Mouse (Mus musculus): ENCODE measurements around the gene Rab6b.

GRCm38 (mm10) chr9:103071541-103072203 lies 39.9 kb upstream of the Rab6b start:
- TF ChIP-seq POLR2A (IDR thresholded peaks at IDR 0.05; ENCODE audit: borderline replicate concordance, extremely low read depth, low read depth, low read length) (no peak), CTCF (IDR thresholded peaks at IDR 0.05; ENCODE audit: insufficient read depth, low read length) (no peak)

All from lung, adult 2 months (tissue).